Mouse (Mus musculus) ovary, postnatal 10 days (tissue): ENCODE results near the gene AL732309.1.

ENCODE experiments used
- DNase-seq: peaks from one replicate; pipeline ENCODE4 v3.0.0; 2022; ENCODE audit warnings: low spot score

AL732309.1 gene

GRCm38 (mm10) chr2:25246183-25247072 lies at the start of gene AL732309.1:
AL732309.1 (minus strand) TSS chr2:25246863.
- no peak for DNase-seq

DNA sequence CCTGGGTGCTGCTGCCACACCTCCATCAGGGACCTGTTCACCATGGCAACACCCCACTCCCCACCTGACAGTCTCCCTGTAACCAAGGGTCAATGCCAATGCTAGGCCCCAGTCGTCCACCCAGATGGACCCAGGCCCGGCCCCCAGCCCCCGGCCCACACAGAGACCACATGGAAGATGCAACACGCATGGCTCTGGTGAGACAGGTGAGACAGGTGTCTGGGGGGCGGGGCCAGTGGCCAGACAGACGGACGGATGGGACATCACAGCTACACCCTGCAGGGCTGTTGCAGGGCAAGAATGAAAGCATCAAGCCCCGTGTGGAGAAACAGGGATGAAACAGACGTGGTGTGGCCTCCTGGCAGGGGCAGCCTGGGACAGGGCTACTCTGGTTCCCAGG lies 47.0 kb upstream of the AL732309.1 start:
- no peak for DNase-seq

GRCm38 (mm10) chr2:25292856-25293255 lies 46.2 kb upstream of the AL732309.1 start:
- DNase-seq = no peak

DNA sequence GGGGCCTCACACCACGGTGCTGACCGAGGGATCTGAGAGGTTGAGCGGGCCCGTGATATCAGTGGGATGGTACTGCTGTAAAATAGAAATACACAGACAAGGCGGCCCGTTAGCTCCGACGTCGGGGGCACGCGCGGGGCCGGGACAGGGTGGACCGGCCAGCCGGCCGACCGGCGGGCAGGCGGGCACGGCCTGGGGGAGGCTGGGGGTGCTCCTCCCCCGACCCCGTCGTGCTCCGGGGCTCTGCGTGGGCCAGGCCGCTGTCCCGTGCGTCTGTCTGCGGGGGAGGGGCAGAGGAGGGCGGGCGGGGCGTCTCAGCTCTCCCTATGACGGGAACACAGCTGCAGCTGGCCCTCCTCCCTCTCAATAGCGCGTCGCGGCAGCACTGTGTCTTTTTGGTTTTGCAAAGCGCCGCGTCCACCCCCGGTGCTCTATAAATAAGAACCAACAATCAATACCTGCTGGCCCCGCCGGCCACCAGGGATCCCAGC lies 45.4 kb upstream of the AL732309.1 start:
- DNase-seq = no peak

GRCm38 (mm10) chr2:25291184-25292053 lies 44.8 kb upstream of the AL732309.1 start:
- DNase-seq = no peak

- no peak for DNase-seq
Observed at GRCm38 (mm10) chr2:25290816-25291130, 44.1 kb upstream of the AL732309.1 start.

DNA sequence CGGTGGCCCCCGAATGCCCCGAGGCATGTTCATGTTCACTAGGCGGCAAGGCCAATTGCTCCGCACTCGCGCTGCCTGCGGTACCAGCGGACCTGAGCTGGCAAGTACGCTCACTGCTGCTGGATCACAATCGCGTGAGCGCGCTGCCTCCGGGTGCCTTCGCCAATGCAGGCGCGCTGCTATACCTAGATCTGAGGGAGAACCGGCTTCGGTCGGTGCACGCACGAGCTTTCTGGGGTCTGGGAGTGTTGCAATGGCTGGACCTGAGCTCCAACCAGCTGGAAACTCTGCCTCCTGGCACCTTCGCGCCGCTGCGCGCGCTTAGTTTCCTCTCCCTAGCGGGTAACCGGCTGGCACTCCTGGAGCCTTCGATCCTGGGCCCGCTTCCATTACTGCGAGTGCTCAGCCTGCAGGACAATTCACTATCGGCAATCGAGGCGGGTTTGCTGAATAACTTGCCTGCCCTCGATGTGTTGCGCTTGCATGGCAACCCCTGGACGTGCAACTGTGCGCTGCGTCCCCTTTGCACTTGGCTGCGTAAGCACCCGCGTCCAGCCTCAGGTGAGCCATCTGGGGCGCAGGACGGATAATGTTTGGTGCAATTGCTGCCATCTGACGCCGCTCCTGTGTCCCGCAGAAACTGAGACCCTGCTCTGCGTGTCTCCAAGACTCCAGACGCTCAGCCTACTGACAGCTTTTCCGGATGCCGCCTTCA lies 43.6 kb upstream of the AL732309.1 start:
- DNase-seq = no peak

DNA sequence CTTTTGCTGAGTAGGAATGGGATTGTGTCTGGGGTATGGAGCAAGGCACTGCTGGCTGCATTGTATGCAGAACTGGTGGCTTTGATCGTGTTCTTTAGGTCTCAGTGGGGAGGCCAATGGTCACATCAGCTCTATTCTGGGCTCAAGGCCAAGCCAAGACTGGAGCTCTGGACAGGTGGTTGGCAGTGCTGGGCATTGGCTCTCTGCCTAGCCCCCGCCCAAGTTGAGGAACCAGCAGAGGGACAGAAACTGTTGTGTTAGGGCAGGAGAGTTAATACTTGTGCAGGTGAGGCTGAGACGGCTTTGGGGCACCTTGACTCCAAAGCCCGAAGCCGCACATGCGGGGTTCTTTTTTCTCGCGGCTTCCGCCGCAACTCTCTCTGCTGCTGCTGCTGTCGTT lies 43.0 kb upstream of the AL732309.1 start, which contains the start of gene Lrrc26:
Lrrc26 (plus strand) TSS at position 265 of the 400 bp plus-strand sequence.
- DNase-seq = no peak

GRCm38 (mm10) chr2:25288734-25289345 lies 42.2 kb upstream of the AL732309.1 start:
- no peak for DNase-seq

GRCm38 (mm10) chr2:25287927-25288649 lies 41.4 kb upstream of the AL732309.1 start, which contains the start of gene Tmem210:
Tmem210 (plus strand) TSS chr2:25288145.
- no peak for DNase-seq

DNA sequence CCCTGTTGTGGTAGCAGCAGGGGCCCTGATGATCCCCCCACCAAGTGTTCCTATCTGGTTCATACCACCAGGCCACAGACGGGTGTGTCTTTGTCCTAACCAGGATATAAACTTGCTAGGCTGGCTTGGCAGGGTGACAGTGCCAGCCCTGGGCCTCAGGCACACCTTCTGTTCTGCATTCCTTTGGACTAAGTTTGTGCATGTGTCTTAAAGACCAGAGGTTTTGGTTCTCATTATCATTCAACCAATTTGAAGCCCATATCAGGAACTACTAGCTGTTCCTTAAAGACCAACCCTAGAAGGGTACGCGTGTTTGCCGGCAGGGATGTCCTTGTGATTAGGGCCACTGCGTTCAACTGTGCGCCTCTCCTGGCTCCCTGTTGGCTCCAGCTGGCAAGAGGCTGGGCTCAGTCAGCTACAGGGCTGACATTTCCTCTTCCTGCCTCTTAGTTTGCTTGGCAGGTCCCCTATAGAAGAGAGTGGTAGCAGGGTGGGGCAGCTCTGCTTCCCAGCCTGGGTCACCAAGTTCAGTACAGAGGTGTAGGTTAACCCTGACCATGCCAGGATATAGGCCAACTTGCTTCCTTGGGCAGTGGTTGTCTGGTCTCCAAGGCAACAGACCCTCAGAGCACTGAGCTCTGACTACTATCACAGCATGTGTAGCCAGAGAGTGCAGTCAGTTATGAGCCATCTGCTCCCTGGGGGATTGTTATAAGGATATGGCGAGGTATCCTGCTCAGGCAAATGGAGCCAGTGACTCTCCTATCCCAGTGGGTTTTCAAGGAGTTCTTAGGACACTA lies 40.4 kb upstream of the AL732309.1 start:
- no peak for DNase-seq

DNA sequence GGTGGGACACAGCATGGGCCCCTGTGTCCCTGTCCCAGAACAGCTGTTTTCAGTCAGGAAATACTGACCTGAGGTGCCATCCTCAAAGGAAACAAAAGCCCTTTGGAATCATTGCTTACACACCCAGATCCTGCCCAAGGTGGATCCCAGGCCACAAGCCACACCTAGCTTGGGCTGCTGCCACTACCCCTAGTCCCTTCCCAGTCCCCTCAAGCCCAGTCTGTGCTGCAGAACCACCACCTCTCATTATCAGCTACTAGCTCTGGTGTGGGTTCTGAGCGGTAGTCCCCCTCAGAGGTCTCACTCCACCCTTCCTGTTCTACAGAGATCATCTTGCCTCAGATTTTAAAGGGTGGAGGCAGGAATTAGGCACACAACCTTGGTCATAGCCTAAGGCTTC lies 39.7 kb upstream of the AL732309.1 start:
- DNase-seq = no peak

- DNase-seq = no peak
Observed at GRCm38 (mm10) chr2:25285551-25285950, 38.9 kb upstream of the AL732309.1 start.

DNA sequence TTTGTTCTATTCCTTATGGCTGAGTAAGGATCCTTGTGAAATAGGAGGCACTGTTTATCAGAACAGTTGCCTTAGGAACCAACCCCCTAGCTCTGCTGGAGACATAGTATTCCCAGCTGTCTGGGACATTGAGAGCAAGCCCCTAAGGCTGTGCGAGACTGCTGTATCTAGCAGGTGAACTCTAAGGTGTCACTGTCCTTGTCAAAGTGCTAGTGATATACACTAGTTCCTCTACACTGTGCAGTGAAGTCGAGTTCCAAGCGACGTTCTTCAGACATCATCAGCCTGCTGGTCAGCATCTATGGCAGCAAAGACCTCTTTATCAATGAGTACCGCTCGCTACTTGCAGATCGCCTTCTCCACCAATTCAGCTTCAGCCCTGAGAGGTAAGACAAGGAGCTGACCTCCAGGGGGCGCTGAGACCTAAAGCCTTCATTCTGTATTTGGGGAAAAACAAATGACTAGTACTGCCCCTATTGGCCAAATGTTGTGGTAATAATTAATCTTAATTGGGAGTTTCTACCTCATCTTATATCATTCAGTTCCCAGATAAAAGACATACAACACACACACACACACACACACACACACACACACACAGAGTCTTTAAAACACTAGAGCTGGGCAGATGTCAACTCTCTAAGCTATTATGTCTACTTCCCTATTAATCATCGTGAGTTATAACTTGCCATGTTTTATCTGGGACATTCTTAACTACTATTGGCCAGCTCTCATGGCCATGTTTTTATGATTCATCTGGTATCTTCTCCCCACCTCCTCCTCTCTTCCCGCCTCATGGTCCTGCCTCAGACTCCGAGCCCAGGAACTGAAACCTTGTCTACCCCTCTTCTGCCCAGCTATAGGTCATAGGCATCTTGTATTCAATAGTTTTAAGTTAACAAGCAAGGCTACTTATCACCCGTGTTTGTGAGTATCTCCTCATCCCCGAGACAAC lies 32.5 kb upstream of the AL732309.1 start:
- DNase-seq = no peak

DNA sequence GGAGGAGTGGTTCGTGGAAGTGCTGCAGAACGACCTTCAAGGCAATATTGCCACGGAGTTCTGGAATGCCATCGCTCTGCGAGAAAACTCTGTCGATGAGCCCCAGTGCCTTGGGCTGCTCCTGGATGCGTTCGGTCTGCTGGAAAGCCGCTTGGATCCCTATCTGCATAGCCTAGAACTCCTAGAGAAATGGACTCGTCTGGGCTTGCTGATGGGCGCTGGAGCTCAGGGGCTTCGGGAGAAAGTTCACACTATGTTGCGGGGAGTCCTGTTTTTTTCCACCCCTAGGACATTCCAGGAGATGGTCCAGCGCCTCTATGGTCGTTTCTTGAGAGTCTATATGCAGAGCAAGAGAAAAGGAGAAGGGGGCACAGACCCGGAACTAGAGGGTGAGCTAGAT lies 26.3 kb upstream of the AL732309.1 start:
- DNase-seq = no peak

- no peak for DNase-seq
Observed at GRCm38 (mm10) chr2:25272515-25272914, 25.9 kb upstream of the AL732309.1 start.

DNA sequence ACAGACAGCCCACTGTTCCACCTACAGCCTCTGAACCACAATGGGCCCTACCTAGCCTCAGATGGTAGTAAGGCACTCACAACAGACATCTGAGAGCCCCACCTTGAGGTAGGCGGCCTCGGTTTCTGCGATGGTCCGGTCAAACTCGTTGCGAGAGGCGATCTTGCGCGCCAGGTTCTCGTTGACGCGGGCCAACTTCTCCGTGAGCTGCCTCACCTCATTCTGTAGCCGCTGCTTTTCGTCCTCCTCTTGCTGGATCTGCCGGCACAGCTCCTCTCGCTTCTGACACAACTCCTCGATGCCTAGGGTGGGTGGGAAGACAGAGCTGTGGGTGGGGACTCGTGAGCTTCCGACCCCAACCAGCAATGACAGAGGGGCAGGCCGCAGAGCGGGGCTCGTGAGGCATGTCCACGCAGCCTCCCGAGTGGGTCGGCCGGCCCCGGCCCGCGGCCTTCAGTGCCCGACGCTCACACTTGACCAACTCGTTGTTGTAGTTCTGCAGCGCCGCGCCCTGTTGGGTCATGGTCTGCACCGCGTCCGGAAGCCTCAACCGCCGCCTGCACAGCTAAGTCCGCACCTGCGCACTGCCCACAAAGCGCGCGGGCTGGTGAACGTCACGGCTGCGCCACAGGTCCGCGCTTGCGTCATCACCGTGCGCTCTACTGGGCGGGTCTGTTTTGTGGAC lies 25.3 kb upstream of the AL732309.1 start, which contains the start of the genes Ssna1 and Anapc2:
Ssna1 (minus strand) TSS at position 612 of the 685 bp plus-strand sequence.
Anapc2 (plus strand) TSS at position 652 of the 685 bp plus-strand sequence.
- DNase-seq = peak; percentile 94

- no peak for DNase-seq
Observed at GRCm38 (mm10) chr2:25267746-25268309, 21.2 kb upstream of the AL732309.1 start.
